Mouse (Mus musculus) thymus, postnatal 10 days (tissue): ENCODE results near the gene Krtap5-3.
"Not testable (repeated sequence)": the region's sequence is repeated elsewhere in the genome, so short reads cannot be mapped to it uniquely, and the experiment has no call there.

Experiments used
- DNase-seq, 2 experiments: peaks; one replicate each; pipeline ENCODE4 v3.0.0; 2021; ENCODE audit warnings: low spot score in 2 of 2

Krtap5-3 gene

DNA sequence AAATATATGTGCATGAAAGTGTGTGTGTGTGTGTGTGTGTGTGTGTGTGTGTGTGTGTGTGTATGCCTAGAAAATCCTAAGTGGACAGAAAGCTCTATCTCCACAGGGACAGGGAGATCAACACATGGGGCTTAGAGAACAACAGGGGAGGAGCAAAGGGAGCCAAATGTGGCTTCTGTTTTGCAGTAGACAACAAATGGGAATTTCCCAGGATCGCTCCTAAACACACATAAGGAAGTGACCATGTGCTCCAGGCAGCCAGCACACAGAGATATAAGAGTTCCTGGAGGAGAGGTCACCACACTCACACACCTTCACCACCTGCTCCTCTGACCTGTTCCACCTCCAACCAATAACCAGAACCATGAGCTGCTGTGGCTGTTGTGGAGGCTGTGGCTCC, at the start of gene Krtap5-3:
TSS of gene Krtap5-3 (plus strand) at position 301 of the 400 bp plus-strand sequence.
- DNase-seq, result no peak

GRCm38 (mm10) chr7:142152191-142152590, 49.0 kb upstream of the Krtap5-3 start:
- no peak for DNase-seq

GRCm38 (mm10) chr7:142155308-142155707, 45.9 kb upstream of the Krtap5-3 start:
- DNase-seq, result no peak

GRCm38 (mm10) chr7:142157013-142157412, 44.2 kb upstream of the Krtap5-3 start, which contains the start of gene Gm29735:
Gene Gm29735 (minus strand): TSS chr7:142157113.
- not testable (repeated sequence) for DNase-seq

- no peak for DNase-seq
Measured at GRCm38 (mm10) chr7:142159366-142159765, 41.8 kb upstream of the Krtap5-3 start.

GRCm38 (mm10) chr7:142165639-142166038, 35.5 kb upstream of the Krtap5-3 start, which contains the start of gene Gm4553:
Gene Gm4553 (minus strand): TSS chr7:142165739.
- not testable (repeated sequence) for DNase-seq

GRCm38 (mm10) chr7:142169836-142170235, 31.3 kb upstream of the Krtap5-3 start:
- no peak for DNase-seq

GRCm38 (mm10) chr7:142175905-142176304, 25.3 kb upstream of the Krtap5-3 start, which contains the start of gene Krtap5-2:
Gene Krtap5-2 (minus strand): TSS chr7:142176005.
- DNase-seq, result not testable (repeated sequence)

DNA sequence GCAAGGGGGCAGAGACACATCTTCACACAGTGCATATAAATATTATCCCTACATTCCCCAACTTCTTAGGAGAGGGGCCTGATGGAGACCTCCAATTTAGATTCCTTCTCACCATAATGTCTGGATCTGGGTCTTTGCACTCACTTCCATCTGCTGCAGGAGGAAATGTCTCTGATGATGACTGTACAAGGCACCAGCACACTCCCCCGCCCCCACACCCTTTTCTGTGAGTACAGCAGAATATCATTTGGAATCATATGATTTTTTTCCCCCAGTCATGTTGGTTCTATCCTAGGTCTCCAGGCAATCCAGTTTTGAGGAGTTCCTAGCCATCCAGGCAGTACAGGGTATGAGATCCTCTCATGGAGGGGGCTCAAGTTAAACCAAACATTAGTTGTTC, 22.5 kb upstream of the Krtap5-3 start:
- DNase-seq, result no peak

DNA sequence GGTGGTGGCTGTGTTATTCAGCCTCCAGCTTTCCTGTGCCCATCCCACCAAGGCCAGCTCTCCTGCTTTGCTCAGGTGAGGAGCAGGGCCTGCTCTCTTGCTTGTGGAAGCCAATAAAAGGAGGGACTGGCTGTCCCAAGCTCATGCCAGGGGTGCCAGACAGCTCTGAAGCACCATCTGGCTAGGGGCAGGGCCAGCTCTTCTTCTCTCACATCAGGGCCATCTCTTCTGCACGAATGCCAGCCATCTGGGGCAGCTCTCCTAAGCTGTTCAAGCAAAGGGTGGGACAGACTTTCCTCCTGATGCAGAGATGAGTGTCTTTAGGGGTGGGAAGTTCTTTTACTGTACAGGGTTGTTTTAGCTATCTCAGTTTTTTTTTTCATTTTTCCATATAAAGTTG, 20.1 kb upstream of the Krtap5-3 start:
- DNase-seq, result no peak

DNA sequence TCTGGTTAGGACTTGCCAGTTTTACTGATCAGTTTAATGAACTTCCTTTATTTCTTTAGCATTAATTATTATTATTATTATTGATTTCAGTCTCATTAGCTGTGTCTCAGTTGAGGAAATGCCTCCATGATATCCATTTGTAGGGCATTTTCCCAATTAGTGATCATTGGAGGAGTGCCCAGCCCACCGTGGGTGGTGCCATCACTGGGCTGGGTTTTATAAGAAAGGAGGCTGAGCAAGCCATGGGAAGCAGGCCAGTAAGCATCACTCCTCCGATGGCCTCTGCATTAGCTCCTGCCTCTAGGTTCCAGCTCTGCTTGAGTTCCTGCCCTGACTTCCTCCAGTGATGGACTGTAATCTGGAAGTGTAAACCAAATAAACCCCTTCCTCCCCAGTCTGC, 13.0 kb upstream of the Krtap5-3 start:
- DNase-seq, result no peak

DNA sequence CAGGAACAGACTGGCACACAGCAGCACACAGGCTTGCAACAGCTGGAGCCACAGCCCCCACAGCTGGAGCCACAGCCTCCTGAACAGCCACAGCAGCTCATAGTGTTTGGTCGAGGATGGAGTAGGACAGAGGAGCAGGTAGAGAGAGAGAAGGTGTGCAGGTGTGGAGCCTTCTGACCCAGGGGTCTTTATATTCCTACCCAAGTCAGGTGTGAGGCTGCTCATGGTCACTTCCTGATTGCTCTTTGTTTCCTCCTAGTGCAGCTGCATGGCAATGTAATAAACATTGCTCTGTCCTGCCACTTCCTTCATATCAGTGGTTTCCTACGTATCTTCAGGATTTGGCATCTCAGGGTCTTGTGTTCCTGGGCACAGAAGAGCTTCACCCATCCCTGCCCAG, 10.9 kb upstream of the Krtap5-3 start, which contains the start of gene Gm10153:
TSS of gene Gm10153 (minus strand) at position 101 of the 400 bp plus-strand sequence.
- DNase-seq, result no peak

GRCm38 (mm10) chr7:142198748-142199147, 2.4 kb upstream of the Krtap5-3 start:
- no peak for DNase-seq

DNA sequence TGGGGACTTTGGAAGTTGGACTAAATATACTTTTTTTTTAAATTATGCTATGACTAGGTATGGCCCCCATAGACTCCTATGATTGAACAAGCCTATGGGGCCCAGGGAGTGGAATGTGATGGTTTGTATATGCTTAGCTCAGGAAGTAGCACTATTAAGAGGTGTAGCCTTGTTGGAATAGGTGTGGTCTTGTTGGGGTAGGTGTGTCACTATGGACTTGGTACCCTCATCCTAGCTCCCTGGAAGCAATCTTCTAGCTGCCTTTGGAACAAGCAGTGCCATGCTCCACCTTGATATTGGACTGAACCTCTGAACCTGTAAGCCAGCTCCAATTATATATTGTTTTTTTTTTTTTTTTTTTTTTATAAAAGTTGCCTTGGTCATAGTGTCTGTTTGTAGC, 4.3 kb downstream of the Krtap5-3 start:
- DNase-seq, result no peak

DNA sequence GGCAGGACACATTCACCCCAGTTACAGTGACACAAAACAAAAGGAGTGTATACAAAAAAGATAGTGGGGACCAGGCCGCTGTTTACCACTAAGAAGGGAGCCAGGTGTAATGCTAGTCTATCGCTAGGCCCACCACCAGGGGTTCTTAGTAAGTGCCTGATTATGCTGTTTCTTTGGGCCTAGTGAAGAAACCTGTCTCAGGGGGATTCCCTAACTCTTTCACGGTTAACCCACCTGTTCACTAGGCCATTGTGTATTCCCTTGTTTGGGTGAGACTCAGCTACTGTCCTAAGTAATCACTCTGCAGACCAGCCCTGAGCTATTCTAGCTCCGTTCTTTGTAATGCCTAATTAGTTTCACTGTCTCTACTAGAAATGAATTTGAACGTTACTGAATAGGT, 5.7 kb downstream of the Krtap5-3 start:
- not testable (repeated sequence) for DNase-seq

DNA sequence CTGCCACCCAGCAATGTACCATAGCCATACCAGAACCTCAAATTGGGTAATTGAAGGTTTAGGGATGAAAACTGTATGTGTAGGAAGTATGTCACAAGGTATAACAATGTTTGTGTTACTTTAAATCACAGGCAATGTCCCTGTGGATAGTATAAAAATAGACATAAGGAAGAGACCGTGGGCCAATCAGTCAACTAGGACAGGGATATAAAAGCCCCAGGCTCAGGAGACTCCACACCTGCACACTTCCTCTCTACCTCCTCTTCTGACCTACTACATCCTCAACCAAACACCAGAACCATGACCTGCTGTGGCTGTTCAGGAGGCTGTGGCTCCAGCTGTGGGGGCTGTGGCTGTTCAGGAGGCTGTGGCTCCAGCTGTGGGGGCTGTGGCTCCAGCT, 10.4 kb downstream of the Krtap5-3 start, which contains the start of gene Gm7579:
TSS of gene Gm7579 (plus strand) at position 301 of the 400 bp plus-strand sequence.
- no peak for DNase-seq

DNA sequence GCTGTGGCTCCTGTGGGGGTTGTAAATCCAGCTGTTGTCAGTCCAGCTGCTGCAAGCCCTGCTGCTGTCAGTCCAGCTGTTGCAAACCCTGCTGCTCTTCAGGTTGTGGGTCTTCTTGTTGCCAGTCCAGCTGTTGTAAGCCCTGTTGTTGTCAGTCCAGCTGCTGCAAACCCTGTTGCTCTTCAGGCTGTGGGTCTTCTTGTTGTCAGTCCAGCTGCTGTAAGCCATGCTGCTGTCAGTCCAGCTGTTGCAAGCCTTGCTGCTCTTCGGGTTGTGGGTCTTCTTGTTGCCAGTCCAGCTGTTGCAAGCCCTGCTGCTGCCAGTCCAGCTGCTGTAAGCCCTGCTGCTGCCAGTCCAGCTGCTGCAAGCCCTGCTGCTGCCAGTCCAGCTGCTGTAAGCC, 11.0 kb downstream of the Krtap5-3 start:
- DNase-seq, result not testable (repeated sequence)

DNA sequence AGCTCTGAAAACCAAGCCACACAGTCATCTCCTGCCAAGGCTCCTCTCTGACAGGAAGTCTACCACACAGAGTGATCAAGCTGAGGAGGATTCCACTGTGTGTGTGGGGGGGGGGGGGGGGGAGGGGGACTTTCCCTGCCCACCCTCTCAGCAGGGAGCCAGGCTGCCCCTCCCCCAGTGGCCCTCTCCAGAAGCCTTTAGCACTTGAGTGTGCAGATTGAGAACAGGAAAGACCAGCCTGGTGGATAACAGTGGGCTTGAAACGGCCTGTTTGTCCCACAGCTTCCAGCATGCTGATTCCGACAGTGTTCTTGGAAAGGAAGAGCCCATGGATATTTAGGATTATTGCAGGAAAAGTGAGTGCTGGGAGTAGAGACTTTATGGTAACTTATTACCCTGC, 23.4 kb downstream of the Krtap5-3 start:
- no peak for DNase-seq

DNA sequence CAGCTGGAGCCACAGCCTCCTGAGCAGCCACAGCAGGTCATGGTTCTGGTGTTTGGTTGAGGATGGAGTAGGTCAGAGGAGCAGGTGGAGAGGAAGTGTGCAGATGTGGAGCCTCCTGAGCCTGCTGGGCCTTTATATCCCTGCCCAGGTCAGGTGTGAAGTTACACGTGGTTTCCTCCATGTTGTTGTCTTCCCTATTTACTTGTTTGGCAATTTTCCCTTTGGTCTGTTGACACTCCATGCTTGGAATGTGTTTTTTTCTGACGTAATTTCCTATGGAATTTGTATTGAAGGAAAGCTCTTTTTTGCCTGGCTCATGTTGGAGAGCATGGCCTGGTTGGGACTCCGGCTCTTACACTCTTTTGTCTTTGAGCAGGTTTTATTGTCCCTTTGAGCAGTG, 28.7 kb downstream of the Krtap5-3 start, which contains the start of gene Krtap5-5:
TSS of gene Krtap5-5 (minus strand) at position 101 of the 400 bp plus-strand sequence.
- DNase-seq, result not testable (repeated sequence)

DNA sequence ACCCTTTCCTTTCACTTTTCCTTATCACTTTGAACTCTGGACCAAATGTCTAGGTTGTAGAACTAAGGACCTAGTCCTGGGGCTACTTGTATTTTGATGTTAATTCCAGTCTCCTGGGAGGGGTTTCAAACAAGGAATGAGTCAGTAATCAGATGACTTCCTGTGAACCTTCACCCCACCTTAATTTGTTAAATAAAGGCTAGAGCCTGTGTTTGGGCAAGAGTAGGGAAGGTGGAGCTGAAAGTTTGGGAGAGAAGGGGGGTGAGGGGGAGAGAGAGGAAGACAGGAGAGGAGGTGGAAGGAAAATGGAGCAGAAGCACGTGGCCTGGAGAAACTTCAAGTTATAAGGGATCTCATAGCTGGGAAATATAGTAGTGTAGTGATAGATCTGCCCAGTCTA, 30.4 kb downstream of the Krtap5-3 start:
- DNase-seq, result no peak

GRCm38 (mm10) chr7:142240978-142241377, 39.8 kb downstream of the Krtap5-3 start, which contains the start of gene Gm40460:
Gene Gm40460 (minus strand): TSS chr7:142241078.
- no peak for DNase-seq

GRCm38 (mm10) chr7:142249824-142250223, 48.7 kb downstream of the Krtap5-3 start:
- DNase-seq, result no peak
